Mouse (Mus musculus) 416B (cell line): ENCODE results near the gene Gng8.

Source experiments
- DNase-seq: peaks from one replicate; pipeline ENCODE4 v3.0.0; 2011; ENCODE audit warnings: low read depth

Gng8 gene

DNA sequence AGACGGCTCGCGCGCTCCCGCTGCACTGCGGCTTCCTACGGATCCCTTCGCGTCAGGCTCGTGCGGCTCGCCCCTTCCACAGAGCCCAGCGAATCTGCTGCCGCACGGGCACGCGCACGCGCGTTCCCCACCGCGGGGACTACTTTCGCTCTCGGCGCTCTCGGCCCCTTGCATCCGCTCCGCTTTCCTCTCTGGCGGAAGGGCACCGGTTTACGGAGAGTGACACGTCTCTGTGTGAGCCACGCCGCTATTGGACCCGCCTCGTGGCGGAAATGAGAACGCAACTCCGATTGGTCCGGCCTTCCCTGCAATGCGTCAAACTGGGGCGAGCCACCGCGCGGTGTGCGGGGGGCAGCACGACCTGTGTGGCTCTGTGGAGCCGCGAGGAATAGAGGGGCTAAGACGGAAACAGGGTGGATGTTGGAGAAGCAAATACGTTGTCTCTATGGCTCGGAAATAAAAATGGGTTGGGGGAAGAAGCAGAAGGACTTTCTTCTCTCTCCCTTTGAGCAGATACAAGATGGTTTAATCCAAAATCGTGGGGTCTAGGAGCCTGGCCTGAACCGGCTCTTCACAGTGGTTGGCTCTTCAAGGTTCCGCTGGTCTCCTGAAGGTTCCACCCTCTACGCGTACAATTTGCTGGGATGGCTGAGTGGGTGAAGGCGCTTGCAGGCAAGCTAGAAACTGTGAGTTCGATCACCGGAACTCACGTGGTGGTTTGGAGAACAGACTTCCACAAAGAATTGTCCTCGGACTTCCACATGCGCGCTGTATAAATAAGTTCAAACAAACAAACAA lies 32.6 kb downstream of the Gng8 start, which contains the start of gene Calm3:
Calm3 (minus strand) TSS at position 78 of the 798 bp plus-strand sequence.
- peak; percentile 100 for DNase-seq

DNA sequence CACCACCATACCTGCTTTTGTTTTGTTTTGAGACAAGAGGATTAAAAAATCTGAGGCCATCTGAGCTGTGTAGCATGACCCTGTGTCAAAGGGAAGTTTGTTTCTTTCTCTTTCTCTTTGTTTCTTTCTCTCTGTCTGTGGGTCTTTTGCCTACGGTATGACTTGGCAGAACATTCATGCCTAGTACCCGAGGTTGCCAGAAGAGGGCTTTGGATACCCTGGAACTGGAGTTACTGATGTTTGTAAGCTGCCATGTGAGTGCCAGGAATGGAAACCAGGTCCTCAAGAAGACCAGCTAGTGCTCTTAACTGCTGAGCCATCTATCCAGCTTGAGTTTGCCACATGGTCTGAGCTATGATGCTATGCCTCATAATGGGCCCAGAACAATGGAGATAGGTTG lies 36.8 kb downstream of the Gng8 start:
- DNase-seq, result peak; percentile 76

DNA sequence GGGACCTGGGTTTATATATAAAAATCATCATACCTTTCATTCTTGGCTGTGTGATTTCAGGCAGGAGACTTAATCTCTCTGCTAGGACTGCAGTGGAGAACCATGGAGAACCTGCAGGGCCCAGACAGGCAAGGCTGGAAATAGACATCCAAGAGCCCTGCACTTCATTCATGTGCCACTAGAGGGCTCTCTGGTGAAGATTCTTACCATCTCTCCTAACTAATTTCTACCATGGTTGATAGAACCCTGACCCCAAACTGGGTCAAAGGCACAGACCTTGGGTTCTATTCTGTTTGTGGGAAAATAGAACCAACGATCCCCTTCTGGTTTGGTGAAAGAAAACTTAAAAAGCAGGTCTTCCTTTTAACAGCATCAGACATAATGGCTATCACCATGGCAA lies 39.3 kb downstream of the Gng8 start:
- peak; percentile 73 for DNase-seq

DNA sequence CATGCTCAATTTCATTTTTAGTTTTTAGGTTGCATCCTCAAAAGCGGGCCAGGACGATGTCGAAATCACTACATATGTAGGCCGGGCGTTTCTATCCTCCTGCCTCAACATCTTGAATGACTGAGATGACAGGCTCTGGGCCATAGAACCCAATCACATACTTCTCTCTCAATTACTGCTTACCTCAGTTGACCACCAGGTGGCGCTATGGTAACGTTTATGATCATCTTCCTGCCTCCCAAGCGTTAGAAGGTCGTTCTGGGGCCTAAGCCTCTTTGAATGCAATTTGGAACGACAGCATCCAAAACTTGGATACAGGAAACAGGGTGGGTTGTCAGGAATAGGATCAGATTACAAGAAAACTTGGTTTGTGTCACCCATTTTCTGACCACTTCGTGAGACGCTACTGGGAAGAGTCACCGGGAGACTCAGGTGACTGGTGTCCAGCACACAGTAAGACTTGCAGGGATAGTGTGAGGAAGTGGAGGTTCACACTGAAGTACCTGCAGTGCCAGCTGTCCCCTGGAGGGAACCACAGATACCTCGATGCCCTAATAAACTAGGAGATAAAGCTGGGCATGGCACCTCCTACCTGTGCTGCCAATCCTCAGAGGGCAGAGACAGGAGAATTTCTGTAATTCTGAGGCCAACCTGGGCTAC lies 40.5 kb downstream of the Gng8 start:
- DNase-seq, result peak; percentile 87

DNA sequence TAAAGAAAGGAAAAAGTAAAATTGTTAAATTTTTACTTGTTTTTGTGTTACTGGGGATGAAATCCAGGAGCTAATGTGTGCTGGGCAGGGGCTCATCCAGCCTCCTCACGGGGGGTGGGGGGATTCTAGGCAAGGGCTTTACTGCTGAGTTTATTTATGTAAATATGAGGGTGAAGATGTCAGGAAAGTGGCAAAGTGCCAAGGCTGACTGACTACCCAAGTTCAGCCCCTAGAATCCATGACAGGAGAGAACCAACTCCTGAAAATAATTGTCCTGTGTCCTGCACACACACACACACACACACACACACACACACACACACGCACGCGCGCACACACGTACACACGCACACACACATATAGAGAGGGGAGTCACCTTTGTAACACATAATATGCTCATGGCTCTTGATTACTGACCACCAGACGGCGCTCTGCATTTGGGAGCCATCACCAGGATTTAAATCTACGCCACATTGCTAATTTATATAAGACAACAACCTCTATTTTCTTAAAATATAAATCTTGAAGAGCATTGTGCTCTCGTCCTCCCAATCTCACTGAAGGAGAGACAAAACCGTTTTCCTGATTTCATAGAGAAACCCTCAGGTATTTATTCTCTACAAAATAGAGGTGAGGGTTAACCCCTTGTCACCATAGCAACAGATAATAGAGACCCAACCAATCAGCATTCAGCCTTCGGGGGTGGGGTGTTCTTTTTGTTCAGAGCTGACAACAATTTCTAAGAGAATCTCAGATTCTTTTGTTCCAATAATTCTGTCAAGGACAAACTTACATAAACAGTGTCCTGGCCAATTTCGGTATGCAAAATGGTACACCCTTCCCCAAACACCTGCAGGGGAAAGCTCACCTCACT lies 41.4 kb downstream of the Gng8 start:
- DNase-seq, result peak; percentile 80

DNA sequence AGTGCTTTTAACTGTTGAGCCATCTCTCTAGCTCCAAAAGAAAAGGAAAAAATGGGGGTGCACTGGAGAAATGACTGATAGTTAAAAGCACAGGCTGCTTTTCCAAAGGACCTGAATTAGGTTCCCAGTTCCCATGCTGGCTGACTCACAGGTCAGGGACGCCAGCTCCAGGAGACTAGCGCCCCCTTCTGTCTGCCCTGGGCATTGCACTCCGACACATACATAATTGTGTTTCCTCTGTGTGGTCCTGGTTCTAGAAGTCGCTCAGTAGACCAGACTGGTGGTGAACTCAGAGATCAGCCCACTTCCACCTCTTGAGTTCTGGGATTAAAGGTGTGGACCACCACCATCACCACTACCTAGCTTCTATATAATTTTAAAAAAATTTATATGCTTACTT lies 45.7 kb downstream of the Gng8 start:
- peak; percentile 40 for DNase-seq

DNA sequence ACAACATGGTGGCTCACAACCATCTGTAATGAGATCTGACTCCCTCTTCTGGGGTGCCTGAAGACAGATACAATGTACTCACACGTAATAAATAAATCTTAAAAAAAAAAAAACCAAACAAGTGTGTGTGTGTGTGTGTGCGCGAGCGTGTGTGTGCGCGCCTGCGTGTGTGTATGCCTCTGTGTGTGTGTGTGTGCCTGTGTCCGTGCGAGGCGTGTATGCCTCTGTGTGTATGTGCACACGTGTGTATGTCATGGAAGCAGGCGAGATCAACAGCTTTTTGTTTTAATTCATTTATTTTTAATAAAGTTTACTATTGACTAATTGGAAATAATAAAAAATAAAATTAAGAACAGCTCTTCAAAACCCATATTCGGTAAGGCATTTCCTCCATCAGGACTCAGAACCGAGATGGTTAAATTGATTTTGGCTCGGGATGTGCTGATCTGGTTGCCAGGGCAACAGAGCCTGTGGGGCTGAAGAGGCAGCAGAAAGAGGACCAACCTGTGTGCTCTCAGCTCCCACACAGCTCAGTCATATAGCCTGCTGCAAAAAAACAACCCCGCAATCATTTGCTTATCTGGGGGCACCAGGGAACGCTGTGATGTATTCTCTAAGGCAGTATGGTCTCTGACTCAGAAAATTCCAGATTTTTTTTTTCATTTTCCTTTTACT lies 46.7 kb downstream of the Gng8 start:
- DNase-seq, result no peak

DNA sequence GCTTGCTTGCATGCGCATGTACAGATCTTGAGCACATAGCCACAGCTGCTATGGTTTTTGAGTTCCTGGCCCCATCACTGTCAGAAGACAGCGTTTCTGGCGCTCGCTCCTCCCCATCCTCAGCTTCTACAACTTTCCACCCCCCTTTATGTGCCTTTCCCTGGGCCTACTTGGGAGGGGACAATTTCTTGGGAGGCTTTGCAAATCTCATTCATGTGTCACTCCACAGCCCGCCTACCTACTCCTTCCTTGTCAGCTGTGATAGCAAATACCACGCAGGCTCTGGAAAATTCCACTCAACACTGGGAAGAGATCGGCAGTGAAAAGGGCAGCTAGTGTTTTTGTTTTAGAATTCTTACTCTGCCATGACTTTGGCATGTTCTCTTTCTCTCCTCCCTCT lies 48.7 kb downstream of the Gng8 start:
- DNase-seq, result no peak

DNA sequence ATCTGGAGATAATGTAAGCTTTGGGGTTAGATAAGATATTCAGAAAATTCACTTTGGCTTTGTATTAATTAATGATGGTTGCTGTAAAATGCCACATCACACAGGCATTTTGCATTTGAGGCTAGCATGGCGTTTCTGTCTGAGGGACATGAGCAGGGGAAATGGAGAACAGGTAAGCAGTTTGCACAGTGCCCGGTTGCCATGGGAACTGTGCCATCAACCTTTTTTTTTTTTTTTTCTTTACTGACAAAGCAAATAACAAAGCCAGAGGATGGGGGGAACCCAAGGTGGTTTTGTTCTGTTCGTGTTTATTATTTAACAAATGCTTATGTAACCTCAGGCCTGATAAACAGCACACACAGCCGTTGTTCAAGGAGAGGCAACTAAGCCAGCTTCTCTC lies 51.3 kb downstream of the Gng8 start:
- DNase-seq, result no peak

DNA sequence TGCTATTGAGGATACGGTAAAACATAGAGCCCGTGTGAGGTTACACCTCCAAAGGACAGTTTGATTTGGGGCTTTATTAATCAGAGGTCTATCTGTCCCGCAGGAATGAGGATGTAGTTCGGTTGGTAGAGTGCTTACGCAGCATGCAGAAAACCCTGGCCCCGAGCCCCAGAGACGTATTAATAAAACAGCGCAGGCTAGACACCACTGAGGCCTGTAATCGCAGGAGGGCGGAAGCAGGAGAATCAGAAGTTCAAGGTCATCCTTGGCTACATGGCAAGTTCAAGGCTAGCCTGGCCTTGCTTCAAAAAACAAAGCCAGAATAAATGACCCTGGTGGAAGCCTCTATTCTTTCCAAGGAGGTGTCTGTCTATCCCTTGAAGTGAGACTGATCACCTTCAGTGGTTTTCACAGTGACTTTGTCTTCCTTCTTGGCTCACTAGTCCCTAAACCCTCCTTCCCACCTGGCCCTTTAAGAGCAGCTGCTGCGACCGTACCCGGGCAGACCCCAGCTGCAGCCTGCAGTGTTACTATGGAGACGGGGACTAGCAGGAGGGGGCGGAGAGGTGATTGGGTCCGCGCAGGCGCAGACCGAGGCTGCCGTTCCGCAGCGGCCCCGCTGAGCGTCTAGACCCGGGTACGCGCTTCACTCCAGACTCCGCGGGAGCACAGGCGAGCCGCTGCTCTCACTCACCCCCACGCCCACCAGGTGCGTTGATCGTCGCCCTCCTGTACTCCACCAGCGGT lies 52.6 kb downstream of the Gng8 start, which contains the start of gene Pnmal2:
Pnmal2 (plus strand) TSS at position 622 of the 747 bp plus-strand sequence.
- DNase-seq, result no peak

DNA sequence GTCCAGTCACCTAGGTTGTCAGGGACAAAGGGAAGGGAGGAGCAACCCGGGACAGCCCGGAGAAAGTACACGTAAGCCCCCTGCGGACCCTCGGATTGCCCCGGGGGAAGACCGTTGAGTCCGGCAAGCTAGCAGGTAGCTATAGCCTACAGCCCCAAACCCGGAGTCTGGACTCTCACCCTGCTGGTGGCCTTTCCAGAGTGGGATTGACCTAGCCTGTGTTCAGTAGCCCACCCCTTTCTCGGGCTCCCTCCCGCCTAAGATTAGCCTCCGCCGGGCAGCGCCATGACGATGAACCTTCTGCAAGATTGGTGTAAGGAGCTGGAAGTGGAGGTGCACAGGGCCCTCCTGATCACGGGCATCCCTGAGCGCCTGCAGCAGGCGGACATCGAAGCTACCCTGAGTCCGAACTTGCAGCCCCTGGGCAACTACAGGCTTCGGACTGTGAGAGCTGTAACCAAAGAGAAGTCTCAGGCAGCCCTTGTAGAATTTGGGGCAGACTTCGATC lies 53.3 kb downstream of the Gng8 start:
- no peak for DNase-seq
